Mouse (Mus musculus) liver, embryonic 15.5 days (tissue): ENCODE results near the gene Nell2. TPM values are rescaled to one million over a fixed set of nuclear protein-coding genes. Genes with fewer than 3 reads are reported as not detected.
"Not testable (repeated sequence)": the region's sequence is repeated elsewhere in the genome, so short reads cannot be mapped to it uniquely, and the experiment has no call there.

ENCODE experiments used
- ATAC-seq: fragments of 200-750 bp; cut with Nextera tagmentation; 2 replicates; pipeline ENCODE4 v1.8.0; 2017; ENCODE audit warnings: moderate number of reproducible peaks, mild to moderate bottlenecking, moderate library complexity; ENCODE audit not compliant: insufficient read depth
- H3K27ac ChIP-seq: fragments of 300-500 bp; sonication (generic); replicated peaks from 2 replicates; pipeline ENCODE4 v1.5.1; 2015; ENCODE audit warnings: mild to moderate bottlenecking, inconsistent platforms
- H3K27me3 ChIP-seq: fragments of 300-500 bp; sonication (generic); 2 replicates; pipeline ENCODE4 v1.6.1; 2015; ENCODE audit warnings: mild to moderate bottlenecking, inconsistent platforms
- H3K36me3 ChIP-seq: fragments of 300-500 bp; sonication (generic); replicated peaks from 2 replicates; pipeline ENCODE4 v1.6.1; 2015; ENCODE audit warnings: moderate library complexity, mild to moderate bottlenecking, inconsistent platforms
- H3K4me1 ChIP-seq: fragments of 300-500 bp; sonication (generic); replicated peaks from 2 replicates; pipeline ENCODE4 v1.6.1; 2015; ENCODE audit warnings: inconsistent platforms
- H3K4me2 ChIP-seq: fragments of 300-500 bp; sonication (generic); 2 replicates; pipeline ENCODE4 v1.6.1; 2015; ENCODE audit warnings: moderate library complexity, mild to moderate bottlenecking, inconsistent platforms
- H3K4me3 ChIP-seq: fragments of 300-500 bp; sonication (generic); replicated peaks from 2 replicates; pipeline ENCODE4 v1.5.1; 2015; ENCODE audit warnings: mild to moderate bottlenecking, inconsistent platforms
- H3K9ac ChIP-seq: fragments of 300-500 bp; sonication (generic); 2 replicates; pipeline ENCODE4 v1.6.1; 2015; ENCODE audit warnings: moderate library complexity, mild to moderate bottlenecking, inconsistent platforms
- H3K9me3 ChIP-seq: fragments of 300-500 bp; sonication (generic); replicated peaks from 2 replicates; pipeline ENCODE4 v1.6.1; 2016; ENCODE audit warnings: inconsistent platforms
- WGBS: fragments of 180-500 bp; shearing (Covaris S2); methylation state at CpG from one replicate; pipeline ENCODE4 v1.1.7; 2015; ENCODE audit warnings: mixed read lengths; ENCODE audit not compliant: insufficient replicate concordance; 5-methylcytosine and 5-hydroxymethylcytosine counted together
- polyA plus RNA-seq: library from polyadenylated mRNA; unstranded; fragments of >200 nt; fragmentation: Nextera tagmentation; extraction: Ambion mirVana; gene quantifications from 2 replicates; pipeline ENCODE4 v1.2.1, GENCODE M21; 2015

The Nell2 gene
- polyA plus RNA-seq, 1 experiment from 2014 or later = 0.36 TPM

GRCm38 (mm10) chr15:95526626-95527411 lies 1.5 kb downstream of the Nell2 start:
- H3K4me2 ChIP-seq = no peak overlapping the region
- no peaks in the 10 kb centered on the region for H3K4me1 ChIP-seq
- no peak overlapping the region for H3K4me3 ChIP-seq
- no peaks in the 10 kb centered on the region for H3K9me3 ChIP-seq
- H3K9ac ChIP-seq = no peak overlapping the region
- no peak for ATAC-seq
- H3K27ac ChIP-seq = no peak overlapping the region
- peaks cover 42% of the 10 kb centered on the region for H3K27me3 ChIP-seq
- no peaks in the 10 kb centered on the region for H3K36me3 ChIP-seq
- WGBS = 7% methylated on average over 27 of the region's 27 CpGs

DNA sequence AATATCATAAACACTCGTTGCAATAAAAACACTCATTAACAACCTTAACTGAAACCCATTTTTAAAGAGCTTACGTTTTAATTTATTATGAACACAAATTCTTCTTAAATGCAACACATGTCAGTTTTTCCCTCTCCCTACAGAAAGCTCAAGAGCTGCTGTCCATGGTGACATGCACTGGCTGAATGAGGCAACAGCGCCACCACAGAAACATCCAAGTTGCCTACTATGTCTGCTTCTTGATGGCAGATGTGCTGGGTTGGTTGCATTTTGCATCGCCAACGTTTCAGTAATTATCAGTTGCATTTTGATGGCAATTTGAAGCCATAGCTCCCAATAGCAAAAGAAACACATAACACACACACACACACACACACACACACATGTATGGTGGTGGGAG lies 2.4 kb downstream of the Nell2 start:
- Histone ChIP-seq H3K36me3 (no peaks in the 10 kb centered on the region), H3K9me3 (no peaks in the 10 kb centered on the region), H3K27ac (no peak overlapping the region), H3K4me3 (no peak overlapping the region), H3K27me3 (peaks cover 42% of the 10 kb centered on the region), H3K4me2 (no peak overlapping the region), H3K9ac (no peak overlapping the region), H3K4me1 (no peaks in the 10 kb centered on the region)
- ATAC-seq = no peak
- 6% methylated on average over 5 of the region's 5 CpGs for WGBS

GRCm38 (mm10) chr15:95518204-95518603 lies 10.2 kb downstream of the Nell2 start:
- no peak for ATAC-seq
- Histone ChIP-seq H3K4me2 (no peak overlapping the region), H3K36me3 (no peaks in the 10 kb centered on the region), H3K9ac (no peak overlapping the region), H3K9me3 (no peaks in the 10 kb centered on the region), H3K27me3 (no peaks in the 10 kb centered on the region), H3K4me1 (no peaks in the 10 kb centered on the region), H3K4me3 (no peak overlapping the region), H3K27ac (no peak overlapping the region)
- WGBS = 39% methylated on average over 3 of the region's 3 CpGs

GRCm38 (mm10) chr15:95513306-95513705 lies 15.1 kb downstream of the Nell2 start:
- not testable (repeated sequence) for H3K4me2 ChIP-seq, H3K4me1 ChIP-seq, H3K27ac ChIP-seq, H3K9me3 ChIP-seq, H3K36me3 ChIP-seq, ATAC-seq, H3K4me3 ChIP-seq, H3K9ac ChIP-seq, H3K27me3 ChIP-seq
- 44% methylated on average over 2 of the region's 2 CpGs for WGBS

GRCm38 (mm10) chr15:95495666-95496065 lies 32.7 kb downstream of the Nell2 start:
- no peak overlapping the region for H3K4me3 ChIP-seq
- H3K4me2 ChIP-seq = no peak overlapping the region
- no peaks in the 10 kb centered on the region for H3K27me3 ChIP-seq
- no peak overlapping the region for H3K9ac ChIP-seq
- no peaks in the 10 kb centered on the region for H3K4me1 ChIP-seq
- H3K27ac ChIP-seq = no peak overlapping the region
- no peaks in the 10 kb centered on the region for H3K9me3 ChIP-seq
- no peaks in the 10 kb centered on the region for H3K36me3 ChIP-seq
- WGBS = 47% methylated on average over 4 of the region's 4 CpGs
- no peak for ATAC-seq

- Histone ChIP-seq H3K9ac (no peak overlapping the region), H3K9me3 (no peaks in the 10 kb centered on the region), H3K4me2 (no peak overlapping the region), H3K27ac (no peak overlapping the region), H3K27me3 (no peaks in the 10 kb centered on the region), H3K4me3 (no peak overlapping the region), H3K4me1 (no peaks in the 10 kb centered on the region), H3K36me3 (no peaks in the 10 kb centered on the region)
- no peak for ATAC-seq
- 64% methylated on average over 8 of the region's 8 CpGs for WGBS
These were observed 33.2 kb downstream of the Nell2 start for GRCm38 (mm10) chr15:95495193-95495592.

DNA sequence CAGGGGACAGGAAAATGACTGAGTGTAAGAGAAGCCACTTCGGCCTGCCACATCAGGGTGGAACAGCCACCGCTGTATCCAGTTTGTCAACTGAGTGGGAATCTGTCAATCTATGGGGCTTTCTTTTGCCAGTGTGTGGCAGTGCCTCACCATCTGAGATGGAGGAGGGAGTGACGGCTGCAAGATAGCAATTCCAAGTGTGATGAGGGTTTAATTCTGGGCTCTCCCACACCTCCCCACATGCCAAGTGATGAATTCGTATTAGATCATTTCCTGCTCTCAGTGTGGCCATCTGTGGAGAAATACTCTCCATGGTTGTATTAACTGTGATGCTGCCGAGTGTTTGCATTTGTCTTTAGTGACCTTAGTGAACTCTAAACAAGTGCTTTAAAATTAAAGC lies 36.2 kb downstream of the Nell2 start:
- no peak overlapping the region for H3K9ac ChIP-seq
- H3K27me3 ChIP-seq = no peaks in the 10 kb centered on the region
- no peak overlapping the region for H3K27ac ChIP-seq
- H3K4me2 ChIP-seq = no peak overlapping the region
- H3K36me3 ChIP-seq = no peaks in the 10 kb centered on the region
- H3K4me1 ChIP-seq = no peaks in the 10 kb centered on the region
- no peak overlapping the region for H3K4me3 ChIP-seq
- no peak for ATAC-seq
- H3K9me3 ChIP-seq = no peaks in the 10 kb centered on the region
- WGBS = 64% methylated on average over 5 of the region's 5 CpGs

DNA sequence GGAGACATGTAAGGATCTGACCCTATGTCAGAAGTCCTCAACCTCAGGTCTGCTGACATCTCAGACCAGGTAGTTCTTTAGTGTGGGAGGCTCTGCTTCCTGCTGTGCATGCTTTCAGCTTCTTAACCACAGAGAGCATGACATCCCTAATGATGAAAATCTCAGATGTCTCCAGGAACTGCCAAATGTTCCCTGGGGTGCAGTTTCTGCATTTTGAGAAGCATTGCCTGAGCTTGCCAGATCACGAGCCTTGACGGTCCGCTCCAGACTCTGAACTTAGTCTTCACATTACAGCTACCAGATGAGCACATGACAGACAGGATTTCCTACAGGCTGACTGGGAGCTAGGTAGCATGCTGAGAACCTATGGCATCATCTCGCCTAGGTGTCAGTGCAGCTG lies 39.2 kb downstream of the Nell2 start:
- 59% methylated on average over 4 of the region's 4 CpGs for WGBS
- Histone ChIP-seq H3K9ac (no peak overlapping the region), H3K36me3 (no peaks in the 10 kb centered on the region), H3K9me3 (no peaks in the 10 kb centered on the region), H3K27ac (no peak overlapping the region), H3K4me2 (no peak overlapping the region), H3K4me1 (no peaks in the 10 kb centered on the region), H3K27me3 (no peaks in the 10 kb centered on the region), H3K4me3 (no peak overlapping the region)
- ATAC-seq = no peak

GRCm38 (mm10) chr15:95487961-95488360 lies 40.4 kb downstream of the Nell2 start:
- H3K27ac ChIP-seq = no peak overlapping the region
- H3K27me3 ChIP-seq = no peaks in the 10 kb centered on the region
- H3K36me3 ChIP-seq = no peaks in the 10 kb centered on the region
- no peak overlapping the region for H3K4me2 ChIP-seq
- H3K9me3 ChIP-seq = no peaks in the 10 kb centered on the region
- 66% methylated on average over 5 of the region's 5 CpGs for WGBS
- no peak for ATAC-seq
- no peaks in the 10 kb centered on the region for H3K4me1 ChIP-seq
- H3K9ac ChIP-seq = no peak overlapping the region
- no peak overlapping the region for H3K4me3 ChIP-seq

DNA sequence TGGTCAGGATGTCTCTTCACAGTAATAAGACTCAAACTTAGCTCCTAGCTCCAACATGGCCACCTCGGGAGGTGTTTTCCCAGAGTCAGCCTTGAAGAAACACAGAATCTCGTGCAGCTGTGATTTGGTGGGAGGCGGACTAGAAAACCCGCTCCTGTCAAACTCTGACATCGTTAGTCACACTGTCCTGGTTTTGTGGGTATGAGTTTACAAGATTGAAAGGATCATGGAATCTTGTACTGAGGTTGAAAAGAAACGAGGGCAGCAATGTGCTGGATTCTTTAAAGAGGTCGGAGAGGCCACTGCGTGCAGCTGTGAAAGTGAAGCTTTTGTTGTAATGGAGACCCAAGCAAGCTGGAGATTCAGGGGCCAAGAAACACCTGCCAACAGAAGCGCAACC lies 46.4 kb downstream of the Nell2 start:
- 69% methylated on average over 9 of the region's 9 CpGs for WGBS
- no peak for ATAC-seq
- Histone ChIP-seq H3K9me3 (no peaks in the 10 kb centered on the region), H3K27ac (no peak overlapping the region), H3K4me2 (no peak overlapping the region), H3K4me3 (no peak overlapping the region), H3K36me3 (no peaks in the 10 kb centered on the region), H3K4me1 (no peaks in the 10 kb centered on the region), H3K9ac (no peak overlapping the region), H3K27me3 (no peaks in the 10 kb centered on the region)

GRCm38 (mm10) chr15:95481585-95481984 lies 46.8 kb downstream of the Nell2 start:
- H3K4me1 ChIP-seq = no peaks in the 10 kb centered on the region
- WGBS = 66% methylated on average over 4 of the region's 4 CpGs

GRCm38 (mm10) chr15:95476440-95476839 lies 51.9 kb downstream of the Nell2 start:
- Histone ChIP-seq H3K27ac (no peak overlapping the region), H3K4me1 (no peaks in the 10 kb centered on the region), H3K36me3 (no peaks in the 10 kb centered on the region), H3K9ac (no peak overlapping the region), H3K27me3 (no peaks in the 10 kb centered on the region), H3K4me2 (no peak overlapping the region), H3K4me3 (no peak overlapping the region), H3K9me3 (no peaks in the 10 kb centered on the region)
- 63% methylated on average over 3 of the region's 3 CpGs for WGBS
- ATAC-seq = no peak

More at GRCm38 (mm10) chr15:95481585-95481984, 46.8 kb downstream of the Nell2 start:
- no peak overlapping the region for H3K27ac ChIP-seq
- H3K4me3 ChIP-seq = no peak overlapping the region
- no peak overlapping the region for H3K4me2 ChIP-seq
- H3K27me3 ChIP-seq = no peaks in the 10 kb centered on the region
- no peak for ATAC-seq
- no peaks in the 10 kb centered on the region for H3K9me3 ChIP-seq
- H3K9ac ChIP-seq = no peak overlapping the region
- no peaks in the 10 kb centered on the region for H3K36me3 ChIP-seq
